Mouse (Mus musculus): ENCODE results near the gene Gsdma. TPM values are rescaled to one million over a fixed set of nuclear protein-coding genes. Genes with fewer than 3 reads are reported as not detected.
"Not testable (repeated sequence)": the region's sequence is repeated elsewhere in the genome, so short reads cannot be mapped to it uniquely, and the experiment has no call there.

Gsdma gene
- polyA plus RNA-seq, 1 experiment from 2014 or later: not detected

- Histone ChIP-seq H3K36me3 (no peaks in the 10 kb centered on the region), H3K9ac (replicated peaks) (no peak within 1 kb of the TSS), H3K4me1 (no peaks in the 10 kb centered on the region), H3K4me3 (no peak within 1 kb of the TSS), H3K27ac (replicated peaks) (no peak within 1 kb of the TSS), H3K27me3 (no peaks in the 10 kb centered on the region), H3K9me3 (no peaks in the 10 kb centered on the region), H3K4me2 (replicated peaks) (no peak within 1 kb of the TSS)
- WGBS: 66% methylated on average over 2 of the region's 2 CpGs
- no peak for ATAC-seq (replicated peaks)
These were observed 17.7 kb upstream of the Gsdma start, which contains the start of gene Gsdma2 for GRCm38 (mm10) chr11:98646459-98646858. Gene Gsdma2 (plus strand): TSS chr11:98646759.

- not testable (repeated sequence) for H3K9ac ChIP-seq (replicated peaks); H3K27ac ChIP-seq (replicated peaks); H3K9me3 ChIP-seq; H3K4me3 ChIP-seq; H3K36me3 ChIP-seq; H3K4me2 ChIP-seq (replicated peaks); H3K27me3 ChIP-seq; H3K4me1 ChIP-seq; ATAC-seq (replicated peaks)
- WGBS: 15% methylated on average over 7 of the region's 7 CpGs
These were observed 9.1 kb upstream of the Gsdma start for GRCm38 (mm10) chr11:98655076-98655475.

GRCm38 (mm10) chr11:98660517-98660916, 3.6 kb upstream of the Gsdma start:
- H3K9me3 ChIP-seq: no peaks in the 10 kb centered on the region
- no peaks in the 10 kb centered on the region for H3K36me3 ChIP-seq
- WGBS: 11% methylated on average over 6 of the region's 6 CpGs
- no peaks in the 10 kb centered on the region for H3K27me3 ChIP-seq
- 0 out of 2 replicates have a peak, but pooled peaks cover 4% of the 10 kb centered on the region for H3K4me1 ChIP-seq
- H3K4me2 ChIP-seq (replicated peaks): peak overlapping the region; percentile 9; the same call in 1 of the 2 replicates
- no peak overlapping the region for H3K27ac ChIP-seq (replicated peaks)
- peak; percentile 70; the same call in 1 of the 2 replicates for ATAC-seq (replicated peaks)
- no peak overlapping the region for H3K9ac ChIP-seq (replicated peaks)
- no peak overlapping the region for H3K4me3 ChIP-seq

GRCm38 (mm10) chr11:98668984-98669383, 4.8 kb downstream of the Gsdma start:
- 66% methylated on average over 2 of the region's 2 CpGs for WGBS
- Histone ChIP-seq H3K9me3 (no peaks in the 10 kb centered on the region), H3K36me3 (no peaks in the 10 kb centered on the region), H3K27ac (replicated peaks) (no peak overlapping the region), H3K4me3 (no peak overlapping the region), H3K9ac (replicated peaks) (no peak overlapping the region), H3K4me2 (replicated peaks) (no peak overlapping the region), H3K27me3 (0 out of 2 replicates have a peak, but pooled peaks cover 6% of the 10 kb centered on the region), H3K4me1 (no peaks in the 10 kb centered on the region)
- no peak for ATAC-seq (replicated peaks)

GRCm38 (mm10) chr11:98671284-98671815, 7.2 kb downstream of the Gsdma start:
- no peaks in the 10 kb centered on the region for H3K4me1 ChIP-seq
- ATAC-seq (replicated peaks): no peak

GRCm38 (mm10) chr11:98671857-98672256, 7.7 kb downstream of the Gsdma start:
- no peaks in the 10 kb centered on the region for H3K9me3 ChIP-seq
- no peak for ATAC-seq (replicated peaks)
- H3K27ac ChIP-seq (replicated peaks): no peak overlapping the region
- 61% methylated on average over 5 of the region's 5 CpGs for WGBS
- no peaks in the 10 kb centered on the region for H3K36me3 ChIP-seq
- H3K9ac ChIP-seq (replicated peaks): no peak overlapping the region
- no peak overlapping the region for H3K4me2 ChIP-seq (replicated peaks)
- H3K4me3 ChIP-seq: no peak overlapping the region
- 0 out of 2 replicates have a peak, but pooled peaks cover 3% of the 10 kb centered on the region for H3K27me3 ChIP-seq
- no peaks in the 10 kb centered on the region for H3K4me1 ChIP-seq

More at GRCm38 (mm10) chr11:98671284-98671815, 7.2 kb downstream of the Gsdma start:
- H3K9me3 ChIP-seq: no peaks in the 10 kb centered on the region
- 0 out of 2 replicates have a peak, but pooled peaks cover 6% of the 10 kb centered on the region for H3K27me3 ChIP-seq
- H3K9ac ChIP-seq (replicated peaks): no peak overlapping the region
- H3K4me2 ChIP-seq (replicated peaks): no peak overlapping the region
- WGBS: 80% methylated on average over 3 of the region's 3 CpGs
- H3K36me3 ChIP-seq: no peaks in the 10 kb centered on the region
- H3K4me3 ChIP-seq: no peak overlapping the region
- no peak overlapping the region for H3K27ac ChIP-seq (replicated peaks)

GRCm38 (mm10) chr11:98672482-98672881, 8.3 kb downstream of the Gsdma start:
- Histone ChIP-seq H3K27ac (replicated peaks) (no peak overlapping the region), H3K4me3 (no peak overlapping the region), H3K27me3 (0 out of 2 replicates have a peak, but pooled peaks cover 3% of the 10 kb centered on the region), H3K36me3 (no peaks in the 10 kb centered on the region), H3K4me2 (replicated peaks) (no peak overlapping the region), H3K9me3 (no peaks in the 10 kb centered on the region), H3K9ac (replicated peaks) (no peak overlapping the region), H3K4me1 (no peaks in the 10 kb centered on the region)
- 87% methylated on average over 5 of the region's 5 CpGs for WGBS
- ATAC-seq (replicated peaks): no peak

GRCm38 (mm10) chr11:98673136-98673535, 9.0 kb downstream of the Gsdma start:
- not testable (repeated sequence) for H3K27me3 ChIP-seq

GRCm38 (mm10) chr11:98675829-98676363, 11.7 kb downstream of the Gsdma start:
- Histone ChIP-seq H3K4me2 (replicated peaks) (no peak overlapping the region), H3K4me1 (no peaks in the 10 kb centered on the region), H3K9me3 (no peaks in the 10 kb centered on the region), H3K27me3 (no peaks in the 10 kb centered on the region), H3K4me3 (no peak overlapping the region), H3K36me3 (no peaks in the 10 kb centered on the region), H3K9ac (replicated peaks) (no peak overlapping the region), H3K27ac (replicated peaks) (no peak overlapping the region)
- no peak for ATAC-seq (replicated peaks)
- WGBS: 51% methylated on average over 7 of the region's 7 CpGs

More at GRCm38 (mm10) chr11:98673136-98673535, 9.0 kb downstream of the Gsdma start:
- not testable (repeated sequence) for H3K4me1 ChIP-seq; ATAC-seq (replicated peaks); H3K4me3 ChIP-seq; H3K27ac ChIP-seq (replicated peaks); H3K4me2 ChIP-seq (replicated peaks); H3K9ac ChIP-seq (replicated peaks); H3K9me3 ChIP-seq; H3K36me3 ChIP-seq
- WGBS: 6% methylated on average over 7 of the region's 7 CpGs

GRCm38 (mm10) chr11:98680023-98680422, 15.9 kb downstream of the Gsdma start:
- Histone ChIP-seq H3K27me3 (no peaks in the 10 kb centered on the region), H3K9me3 (no peaks in the 10 kb centered on the region), H3K36me3 (peaks cover under 1% of the 10 kb centered on the region; the same call in 1 of the 2 replicates), H3K4me1 (peaks cover 19% of the 10 kb centered on the region), H3K4me2 (replicated peaks) (no peak overlapping the region), H3K4me3 (no peak overlapping the region), H3K9ac (replicated peaks) (no peak overlapping the region), H3K27ac (replicated peaks) (no peak overlapping the region)
- WGBS: 100% methylated on average over 1 of the region's 1 CpGs
- ATAC-seq (replicated peaks): no peak

- not testable (repeated sequence) for ATAC-seq (replicated peaks)
These were observed 16.4 kb downstream of the Gsdma start for GRCm38 (mm10) chr11:98680595-98680994.

GRCm38 (mm10) chr11:98681186-98681585, 17.0 kb downstream of the Gsdma start:
- H3K9me3 ChIP-seq: no peaks in the 10 kb centered on the region
- no peak for ATAC-seq (replicated peaks)
- H3K4me2 ChIP-seq (replicated peaks): no peak overlapping the region
- H3K27ac ChIP-seq (replicated peaks): no peak overlapping the region
- H3K36me3 ChIP-seq: peaks cover 12% of the 10 kb centered on the region
- no peak overlapping the region for H3K9ac ChIP-seq (replicated peaks)
- no peaks in the 10 kb centered on the region for H3K27me3 ChIP-seq
- H3K4me3 ChIP-seq: no peak overlapping the region
- WGBS: 85% methylated on average over 4 of the region's 4 CpGs
- peaks cover 19% of the 10 kb centered on the region for H3K4me1 ChIP-seq

More at GRCm38 (mm10) chr11:98680595-98680994, 16.4 kb downstream of the Gsdma start:
- peaks cover 19% of the 10 kb centered on the region for H3K4me1 ChIP-seq
- H3K27me3 ChIP-seq; H3K27ac ChIP-seq (replicated peaks); H3K4me3 ChIP-seq; H3K9me3 ChIP-seq; H3K4me2 ChIP-seq (replicated peaks); H3K36me3 ChIP-seq; H3K9ac ChIP-seq (replicated peaks): not testable (repeated sequence)
- WGBS: 83% methylated on average over 4 of the region's 4 CpGs
